Mouse (Mus musculus) stomach, postnatal 0 days (tissue): ENCODE measurements around the gene Tubg1.

Experiments
- CTCF ChIP-seq: IDR thresholded peaks from 2 replicates; pipeline ENCODE4 v1.5.1; 2016; ENCODE audit warnings: antibody characterized with exemption, low read depth, mild to moderate bottlenecking, moderate library complexity
- EP300 ChIP-seq: optimal IDR thresholded peaks from 2 replicates; pipeline ENCODE3; 2016; ENCODE audit warnings: antibody characterized with exemption

- no peak for TF ChIP-seq EP300
- no peak for TF ChIP-seq CTCF
Observed at GRCm38 (mm10) chr11:101142215-101142967, 22.7 kb downstream of the Tubg1 start.
